Mouse (Mus musculus) megakaryocyte, embryonic 14.5 days (primary cell): ENCODE measurements at regions not wholly inside any gene's neighbourhood (a gene's known extent, or its start where the extent isn't known, plus 50 kb on each side); places are given as distances from the start of the nearest gene placed in this dataset.
"Not testable (repeated sequence)": the region's sequence is repeated elsewhere in the genome, so short reads cannot be mapped to it uniquely, and the experiment has no call there.

ENCODE experiments used
- H3K27me3 ChIP-seq: replicated peaks from 2 replicates; pipeline ENCODE3; 2012; ENCODE audit warnings: inconsistent platforms
- H3K36me3 ChIP-seq: replicated peaks from 2 replicates; pipeline ENCODE3; 2012; ENCODE audit warnings: low read length, inconsistent platforms, mixed read lengths
- H3K4me1 ChIP-seq: 2 replicates; pipeline ENCODE4 v1.6.1; 2012; ENCODE audit warnings: inconsistent platforms
- H3K4me3 ChIP-seq: replicated peaks from 2 replicates; pipeline ENCODE3; 2012; ENCODE audit warnings: moderate library complexity, mild to moderate bottlenecking, inconsistent platforms
- H3K9me3 ChIP-seq: 2 replicates; pipeline ENCODE4 v1.6.1; 2012; ENCODE audit warnings: inconsistent platforms
- FLI1 ChIP-seq: IDR thresholded peaks from 2 replicates; pipeline ENCODE4 v1.6.1; 2012; ENCODE audit warnings: low read length, inconsistent platforms, mixed read lengths
- GATA1 ChIP-seq: IDR thresholded peaks from 3 replicates; pipeline ENCODE4 v1.6.1; 2012; ENCODE audit warnings: mixed read lengths, low read length, inconsistent platforms, borderline replicate concordance

- no peaks in the 10 kb centered on the region for H3K4me1 ChIP-seq
- no peaks in the 10 kb centered on the region for H3K27me3 ChIP-seq
- H3K9me3 ChIP-seq, result peaks cover 9% of the 10 kb centered on the region
- H3K4me3 ChIP-seq, result no peak overlapping the region
- no peaks in the 10 kb centered on the region for H3K36me3 ChIP-seq
- TF ChIP-seq FLI1 (no peak), GATA1 (no peak)
Observed at GRCm38 (mm10) chr5:78075203-78075602, 667.4 kb upstream of the Igfbp7 start.

DNA sequence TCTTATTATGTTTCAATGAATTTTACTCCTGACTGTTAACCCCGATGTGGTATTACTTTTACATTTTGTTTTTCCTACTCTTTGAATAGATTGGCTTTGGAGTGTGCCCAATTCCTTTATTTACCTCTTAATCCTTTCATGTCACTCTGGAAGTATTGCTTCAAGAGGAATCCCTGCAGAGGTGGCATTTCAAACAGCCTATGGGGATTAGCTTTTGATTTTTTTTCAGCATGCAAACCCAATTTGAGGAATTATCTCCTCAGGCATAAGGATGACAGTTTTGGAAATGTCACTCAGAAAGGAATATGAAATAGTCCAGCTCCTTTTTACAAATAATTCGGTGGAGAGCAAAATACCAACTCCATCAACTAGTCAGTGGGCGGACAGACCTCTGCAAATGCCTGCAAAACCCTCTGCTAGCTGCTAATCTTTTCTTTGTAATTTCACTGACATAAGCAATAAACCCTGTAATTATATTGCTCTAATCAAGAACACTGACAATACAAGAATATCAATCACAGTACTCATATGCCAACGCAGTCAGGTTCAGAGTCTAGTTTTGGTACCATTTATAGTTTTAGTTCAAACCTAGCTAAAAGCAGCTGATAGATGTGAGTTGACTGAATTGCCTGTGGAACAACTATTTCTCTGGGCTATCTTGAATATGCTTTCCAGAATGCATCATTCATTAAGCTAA is 624.9 kb upstream of the Igfbp7 start:
- H3K4me1 ChIP-seq, result no peaks in the 10 kb centered on the region
- TF ChIP-seq FLI1 (no peak), GATA1 (no peak)
- no peak overlapping the region for H3K4me3 ChIP-seq

DNA sequence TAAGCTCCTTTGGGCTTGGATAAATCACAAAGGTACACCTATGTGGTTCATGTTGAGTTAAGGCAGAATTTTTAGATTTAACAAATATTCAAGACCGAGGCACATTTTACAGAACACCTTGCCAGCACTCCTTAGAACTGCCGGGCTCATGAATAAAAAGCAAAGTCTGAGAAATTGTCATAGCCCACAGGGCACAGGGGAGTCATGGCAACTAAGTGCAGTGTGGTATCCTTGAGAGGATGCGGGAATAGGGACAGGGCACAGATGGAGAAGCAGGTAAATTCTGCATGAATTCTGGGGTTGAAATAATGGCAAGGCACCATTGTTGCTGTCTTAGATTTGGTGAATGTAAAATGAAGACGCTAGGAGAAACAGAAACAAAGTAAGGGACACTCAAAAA is 609.7 kb upstream of the Igfbp7 start:
- Histone ChIP-seq H3K4me1 (no peaks in the 10 kb centered on the region), H3K4me3 (no peak overlapping the region), H3K36me3 (no peaks in the 10 kb centered on the region), H3K27me3 (no peaks in the 10 kb centered on the region), H3K9me3 (peaks cover 5% of the 10 kb centered on the region; the same call in 1 of the 2 replicates)
- no peak for TF ChIP-seq GATA1
- no peak for TF ChIP-seq FLI1

More for the DNA sequence above, 624.9 kb upstream of the Igfbp7 start:
- Histone ChIP-seq H3K36me3 (no peaks in the 10 kb centered on the region), H3K27me3 (no peaks in the 10 kb centered on the region), H3K9me3 (no peaks in the 10 kb centered on the region)

GRCm38 (mm10) chr5:77986449-77987047 is 578.7 kb upstream of the Igfbp7 start:
- TF ChIP-seq FLI1, result no peak
- no peak for TF ChIP-seq GATA1
- Histone ChIP-seq H3K36me3 (no peaks in the 10 kb centered on the region), H3K4me1 (no peaks in the 10 kb centered on the region), H3K9me3 (peaks cover 3% of the 10 kb centered on the region; the same call in 1 of the 2 replicates), H3K27me3 (no peaks in the 10 kb centered on the region), H3K4me3 (no peak overlapping the region)

- no peaks in the 10 kb centered on the region for H3K27me3 ChIP-seq
- H3K36me3 ChIP-seq, result no peaks in the 10 kb centered on the region
- H3K4me1 ChIP-seq, result no peaks in the 10 kb centered on the region
- H3K4me3 ChIP-seq, result no peak overlapping the region
- peaks cover 3% of the 10 kb centered on the region; the same call in 1 of the 2 replicates for H3K9me3 ChIP-seq
- TF ChIP-seq GATA1, result no peak
- no peak for TF ChIP-seq FLI1
Observed at GRCm38 (mm10) chr5:77985269-77985668, 577.4 kb upstream of the Igfbp7 start.

DNA sequence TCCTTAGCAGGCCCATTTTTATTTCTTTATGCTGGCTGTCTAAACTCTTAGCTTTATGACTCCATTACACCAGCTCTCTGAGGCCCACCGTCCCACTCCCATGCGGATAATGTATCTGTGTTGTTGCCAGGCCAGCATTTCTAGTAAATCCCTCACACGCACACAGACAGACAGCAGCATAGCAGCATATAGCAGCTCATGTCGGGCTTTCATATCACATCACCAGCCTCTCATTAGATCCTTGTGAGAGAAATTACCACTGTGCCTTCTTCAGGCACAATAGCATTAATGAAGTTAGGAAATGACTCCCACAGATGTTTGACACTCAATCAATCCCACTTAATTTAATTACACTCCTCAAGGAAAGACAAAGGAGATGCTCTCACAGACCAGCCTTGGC is 532.2 kb upstream of the Igfbp7 start:
- not testable (repeated sequence) for H3K4me3 ChIP-seq, H3K27me3 ChIP-seq, H3K36me3 ChIP-seq, H3K4me1 ChIP-seq
- H3K9me3 ChIP-seq, result 0 out of 2 replicates have a peak, but pooled peaks cover 13% of the 10 kb centered on the region

DNA sequence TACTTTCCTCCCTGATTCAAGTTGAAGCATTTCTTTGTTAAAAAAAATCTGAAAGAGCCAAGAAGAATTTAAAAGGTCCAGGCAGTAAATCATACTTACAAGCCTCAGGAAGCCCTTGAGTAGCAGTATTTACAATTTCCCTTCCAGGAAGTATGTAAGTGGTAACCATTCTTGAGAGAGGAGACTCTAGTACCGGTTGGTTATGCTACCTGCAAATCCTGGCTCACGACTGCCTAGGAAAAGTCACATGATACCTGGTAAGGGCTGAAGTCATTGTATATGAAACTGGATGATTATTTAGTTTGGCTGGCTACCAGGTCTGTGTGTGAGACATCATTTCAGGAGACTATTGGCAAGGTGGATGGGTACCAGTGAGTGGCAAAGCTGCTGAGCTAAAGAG is 524.0 kb upstream of the Igfbp7 start:
- no peaks in the 10 kb centered on the region for H3K27me3 ChIP-seq
- no peaks in the 10 kb centered on the region for H3K4me1 ChIP-seq
- TF ChIP-seq GATA1, result no peak
- no peak for TF ChIP-seq FLI1
- no peak overlapping the region for H3K4me3 ChIP-seq
- H3K9me3 ChIP-seq, result peaks cover 29% of the 10 kb centered on the region
- no peaks in the 10 kb centered on the region for H3K36me3 ChIP-seq

- Histone ChIP-seq H3K27me3 (no peaks in the 10 kb centered on the region), H3K4me1 (no peaks in the 10 kb centered on the region), H3K4me3 (no peak overlapping the region), H3K9me3 (0 out of 2 replicates have a peak, but pooled peaks cover 3% of the 10 kb centered on the region), H3K36me3 (no peaks in the 10 kb centered on the region)
- no peak for TF ChIP-seq GATA1
- TF ChIP-seq FLI1, result no peak
Observed at GRCm38 (mm10) chr5:77921186-77921585, 513.3 kb upstream of the Igfbp7 start.

DNA sequence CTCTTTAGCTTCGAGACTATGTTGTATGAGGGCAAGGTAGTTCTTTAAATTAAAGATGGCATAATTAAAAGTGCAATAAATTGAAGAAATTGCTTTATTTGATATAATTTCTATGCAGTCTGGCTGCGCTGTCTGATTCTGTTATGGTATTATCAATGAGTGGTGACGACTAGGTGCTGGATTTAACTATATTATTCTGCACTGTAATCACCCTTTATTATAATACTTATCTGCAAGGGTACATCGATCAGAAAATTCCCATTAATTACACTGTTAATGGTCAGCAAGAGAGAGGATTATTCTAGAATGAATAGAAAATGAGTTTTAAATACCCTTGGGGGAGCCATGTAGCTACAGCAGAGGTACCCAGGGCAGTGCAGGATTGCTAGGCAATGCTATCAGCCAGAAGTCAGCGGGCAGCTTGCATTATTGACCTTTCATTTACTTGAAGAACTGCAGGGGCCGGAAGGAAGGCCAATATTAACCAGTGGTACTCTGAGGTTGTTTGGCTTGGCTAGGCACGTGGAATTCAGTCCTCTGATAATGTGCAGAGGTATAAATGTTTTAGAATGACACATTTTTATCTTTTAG is 509.3 kb upstream of the Igfbp7 start:
- 0 out of 2 replicates have a peak, but pooled peaks cover 3% of the 10 kb centered on the region for H3K9me3 ChIP-seq
- H3K27me3 ChIP-seq, result no peaks in the 10 kb centered on the region
- H3K4me3 ChIP-seq, result no peak overlapping the region
- H3K4me1 ChIP-seq, result no peaks in the 10 kb centered on the region
- TF ChIP-seq FLI1 (no peak), GATA1 (no peak)
- no peaks in the 10 kb centered on the region for H3K36me3 ChIP-seq

DNA sequence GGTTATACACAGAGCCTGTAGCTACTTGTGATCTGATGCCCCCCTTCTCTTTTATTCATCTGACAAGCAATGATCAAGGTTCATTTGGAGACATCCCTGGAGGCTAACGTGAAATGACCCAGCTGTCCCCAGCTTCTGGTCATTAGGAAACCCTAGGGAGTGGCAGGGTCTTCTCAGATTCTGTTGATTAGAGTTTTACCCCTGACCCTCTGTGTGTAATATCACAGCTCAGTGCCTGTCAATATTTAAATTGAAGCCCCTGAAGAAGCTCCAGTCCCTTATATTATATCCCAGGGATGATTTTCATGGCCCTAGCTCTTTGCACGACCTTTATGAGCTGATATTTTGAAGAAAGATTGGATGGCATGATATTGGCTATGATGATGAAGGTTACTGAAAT is 508.5 kb upstream of the Igfbp7 start:
- H3K27me3 ChIP-seq, result no peaks in the 10 kb centered on the region
- H3K9me3 ChIP-seq, result 0 out of 2 replicates have a peak, but pooled peaks cover 3% of the 10 kb centered on the region
- TF ChIP-seq FLI1 (no peak), GATA1 (no peak)
- no peak overlapping the region for H3K4me3 ChIP-seq
- H3K36me3 ChIP-seq, result no peaks in the 10 kb centered on the region
- H3K4me1 ChIP-seq, result no peaks in the 10 kb centered on the region
